Mouse (Mus musculus) lung, postnatal 25 days (tissue): ENCODE results near the gene Olfr1260.

Source experiments
- DNase-seq: peaks from one replicate; pipeline ENCODE4 v3.0.0; 2022; ENCODE audit warnings: low spot score

Gene Olfr1260

DNA sequence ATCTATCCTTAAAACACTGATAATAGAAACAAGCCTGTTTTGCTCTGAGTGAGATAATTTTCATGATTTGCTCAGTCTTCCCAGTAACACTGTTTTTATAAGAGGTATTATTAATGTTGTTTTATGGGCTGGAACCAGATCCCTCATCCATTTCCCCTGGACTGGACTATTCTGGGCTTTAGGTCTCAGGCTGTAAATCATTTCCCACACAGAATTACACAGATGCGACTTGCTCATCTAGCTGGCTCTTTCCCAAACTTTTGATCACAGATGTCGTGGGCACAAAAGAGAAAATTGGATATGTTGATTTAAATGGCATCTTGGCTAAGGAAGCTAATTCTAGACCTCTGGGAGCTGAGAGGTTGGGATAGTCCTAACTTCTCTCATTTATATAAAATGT is at the start of gene Olfr1260:
Gene Olfr1260, plus strand, starts transcription at position 157 of the 400 bp plus-strand sequence.
- no peak for DNase-seq

DNA sequence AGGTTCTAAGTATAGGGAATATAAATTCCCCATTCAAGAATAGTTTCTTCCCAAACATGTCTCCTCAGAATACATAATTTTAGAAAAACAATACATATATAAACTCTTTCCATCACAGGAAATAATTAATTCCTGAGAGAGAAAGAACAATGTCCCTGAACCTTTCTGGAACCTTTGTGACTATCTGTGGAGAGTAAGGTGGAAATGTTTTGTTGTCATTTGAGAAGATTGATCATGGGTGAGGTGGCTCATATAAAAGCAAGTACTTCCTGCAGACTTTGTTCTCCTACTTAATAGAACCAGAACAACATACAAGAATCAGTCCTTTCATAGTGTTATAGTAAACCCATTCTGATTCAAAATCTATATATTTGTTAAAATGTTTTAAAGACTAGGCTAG is 47.1 kb upstream of the Olfr1260 start, which contains the start of gene Olfr1258:
Gene Olfr1258, plus strand, starts transcription at position 301 of the 400 bp plus-strand sequence.
- no peak for DNase-seq

DNA sequence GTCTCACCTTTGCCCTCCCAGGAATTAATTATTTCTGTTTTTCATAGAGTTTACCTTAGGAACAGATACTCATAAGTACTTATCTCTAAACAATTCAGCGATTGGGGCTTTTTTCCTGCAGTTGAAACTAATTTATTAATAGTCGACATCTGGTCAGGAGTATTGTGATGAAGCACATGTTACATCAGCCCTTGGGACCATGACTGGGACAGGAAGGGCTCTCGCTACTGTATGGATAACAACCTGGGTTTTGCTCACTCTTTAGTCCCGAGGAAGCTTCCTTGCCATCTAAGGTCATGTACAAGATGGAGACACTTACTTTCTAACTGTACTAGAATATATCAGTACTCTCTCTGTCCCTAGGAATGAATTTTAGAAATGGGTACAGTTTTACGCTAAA is 25.6 kb upstream of the Olfr1260 start, which contains the start of gene Olfr1259:
Gene Olfr1259, minus strand, starts transcription at position 101 of the 400 bp plus-strand sequence.
- no peak for DNase-seq

GRCm38 (mm10) chr2:89977709-89978108 is 3.6 kb downstream of the Olfr1260 start:
- DNase-seq: no peak

DNA sequence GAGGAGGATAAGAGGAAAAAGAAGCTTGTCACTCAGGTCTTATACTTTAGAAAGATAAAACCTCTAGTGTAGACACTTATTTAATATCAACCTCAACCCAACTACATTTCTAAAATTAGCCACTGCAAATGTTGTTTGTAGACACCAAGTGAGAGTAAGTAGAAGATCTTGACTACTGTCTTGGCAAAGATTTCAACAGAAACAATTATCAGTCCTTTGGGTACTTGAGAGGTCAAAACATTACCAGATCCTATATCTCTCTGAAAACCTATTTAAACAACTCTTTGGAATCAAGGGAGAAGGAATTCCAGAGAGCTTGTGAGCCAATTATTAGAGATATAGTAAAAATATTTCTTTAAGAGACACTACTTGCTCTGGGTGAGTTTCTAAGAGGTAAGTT is 16.8 kb downstream of the Olfr1260 start, which contains the start of gene Olfr1261:
Gene Olfr1261, plus strand, starts transcription at position 301 of the 400 bp plus-strand sequence.
- DNase-seq: no peak

DNA sequence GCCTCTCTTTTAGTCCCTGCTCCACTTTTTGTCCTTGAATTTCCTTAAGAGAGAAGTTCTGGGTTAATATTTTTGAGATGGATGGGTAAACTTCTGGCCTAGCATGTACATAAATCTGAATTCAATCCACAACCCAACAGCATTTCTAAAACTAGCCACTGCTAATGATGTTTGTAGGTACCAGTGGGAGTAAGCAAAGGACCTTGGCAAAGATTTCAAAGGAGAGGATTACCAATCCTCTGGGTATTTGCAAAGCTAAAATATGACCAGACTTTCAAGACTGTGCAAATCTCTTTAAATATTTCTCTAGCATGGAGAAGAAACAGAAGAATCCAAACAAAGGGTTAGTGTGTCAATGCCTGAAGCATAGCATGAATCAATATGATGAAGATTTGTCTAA is 25.7 kb downstream of the Olfr1260 start, which contains the start of gene Olfr1262:
Gene Olfr1262, plus strand, starts transcription at position 301 of the 400 bp plus-strand sequence.
- DNase-seq: no peak

DNA sequence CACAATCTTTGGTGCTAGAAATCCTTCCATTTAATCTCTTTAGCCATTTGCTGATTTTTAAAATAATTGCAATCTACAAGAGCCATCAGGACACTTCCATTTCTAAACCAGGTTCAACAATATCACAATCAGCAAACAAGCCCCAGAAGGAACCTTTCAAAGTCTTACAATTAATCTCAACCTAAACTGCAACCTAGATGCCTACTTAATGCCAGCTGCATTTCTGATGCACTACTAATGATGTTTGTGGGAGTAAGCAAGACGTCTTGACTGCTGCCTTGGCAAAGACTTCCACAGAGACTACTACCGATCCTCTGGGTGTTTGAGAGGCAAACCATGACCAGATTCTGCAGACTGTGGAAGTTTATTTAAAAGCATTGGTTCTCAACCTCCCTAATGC is 37.7 kb downstream of the Olfr1260 start, which contains the start of gene Olfr1263:
Gene Olfr1263, plus strand, starts transcription at position 301 of the 400 bp plus-strand sequence.
- no peak for DNase-seq

DNA sequence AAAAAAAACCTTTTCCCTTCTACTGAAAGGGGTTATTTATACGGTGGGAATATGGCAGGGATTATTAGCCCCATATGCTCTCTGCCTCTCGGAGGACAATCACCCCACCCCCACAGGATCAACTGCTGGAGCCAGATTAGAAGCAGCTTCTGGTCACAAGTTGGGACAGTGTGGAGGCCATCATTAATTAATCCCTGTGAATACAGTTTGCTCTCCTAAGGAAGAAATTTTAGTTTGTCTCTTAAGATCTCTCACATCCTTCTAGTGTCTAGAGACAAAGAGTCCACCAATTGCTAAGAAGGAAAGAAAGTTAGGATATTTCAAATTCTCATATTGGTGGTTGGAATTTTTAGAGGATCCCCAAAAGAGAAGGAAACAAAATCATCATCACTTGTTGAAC is 51.3 kb downstream of the Olfr1260 start, which contains the start of gene Olfr1264:
Gene Olfr1264, minus strand, starts transcription at position 101 of the 400 bp plus-strand sequence.
- DNase-seq: no peak
